Mouse (Mus musculus): ENCODE data around the gene Akr1b10. TPM values are rescaled to one million over a fixed set of nuclear protein-coding genes. Genes with fewer than 3 reads are reported as not detected.

Akr1b10 gene
- total and polyA plus RNA-seq, 2 experiments from 2014 or later = 9.0 to 9.9 TPM

DNA sequence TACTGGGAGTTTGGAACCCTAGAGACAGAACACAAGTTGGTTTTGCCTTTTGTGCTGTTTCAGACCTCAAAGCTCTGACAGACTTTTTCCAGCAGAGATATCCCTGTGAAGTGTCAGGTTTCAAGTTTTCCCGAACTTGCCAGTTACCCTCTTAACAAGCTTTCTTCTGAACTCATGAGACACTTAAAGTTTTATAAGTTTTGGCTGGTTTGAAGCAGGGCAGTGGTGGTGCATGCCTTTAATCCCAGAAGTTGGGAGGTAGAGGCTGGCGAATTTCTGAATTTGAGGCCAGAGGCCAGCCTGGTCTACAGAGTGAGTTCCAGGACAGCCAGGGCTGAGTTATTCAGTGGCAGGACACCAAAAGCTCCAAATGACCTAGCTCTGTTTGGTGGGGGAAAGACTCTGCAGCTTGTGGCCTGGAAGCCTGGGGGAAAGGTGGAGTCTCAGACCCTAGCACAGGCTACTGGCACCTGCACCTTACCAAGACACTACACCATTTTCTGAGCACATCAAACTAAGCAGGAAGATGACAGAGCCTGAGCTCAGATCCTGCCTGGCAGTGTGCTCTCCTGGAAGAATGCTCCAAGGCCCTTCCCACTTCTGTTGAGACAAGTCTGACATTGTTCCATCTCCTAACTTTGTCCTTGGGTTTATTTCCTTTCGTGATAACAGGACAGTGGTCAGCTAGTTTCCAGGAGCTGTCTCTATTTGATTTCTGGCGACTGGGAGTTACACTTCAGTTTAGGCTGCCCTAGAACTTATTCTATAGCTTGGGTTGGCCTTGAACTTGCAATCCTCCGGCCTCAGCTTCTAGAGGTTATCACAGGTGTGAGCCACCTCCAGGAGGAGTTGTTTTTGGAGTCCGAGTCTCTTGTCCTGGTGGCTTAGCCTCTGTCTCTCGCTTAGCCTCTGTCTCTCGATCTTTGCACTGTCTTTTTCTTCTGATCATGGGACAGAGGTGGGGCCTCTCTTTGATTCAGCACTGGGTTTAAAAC is 29.4 kb upstream of the Akr1b10 start:
- H3K9ac ChIP-seq = no peak overlapping the region
- no peaks in the 10 kb centered on the region for H3K36me3 ChIP-seq (ENCODE audit: insufficient read depth)
- WGBS = 77% methylated on average over 8 of the region's 8 CpGs
- H3K4me1 ChIP-seq (ENCODE audit: insufficient read depth) = no peaks in the 10 kb centered on the region
- no peak for TF ChIP-seq CTCF (IDR thresholded peaks at IDR 0.05; ENCODE audit: low read depth)
- H3K27ac ChIP-seq (ENCODE audit: low read depth, low read length) = no peak overlapping the region
- H3K4me3 ChIP-seq (ENCODE audit: low read depth, low read length) = no peak overlapping the region
- DNase-seq = no peak
- 0 out of 2 replicates have a peak overlapping the region, but pooled peaks have one; percentile 4 for H3K4me2 ChIP-seq (ENCODE audit: low read depth)
- no peak for ATAC-seq
- H3K9me3 ChIP-seq (ENCODE audit: low read length) = no peaks in the 10 kb centered on the region
- no peaks in the 10 kb centered on the region for H3K27me3 ChIP-seq (ENCODE audit: insufficient read depth, low read length)

DNA sequence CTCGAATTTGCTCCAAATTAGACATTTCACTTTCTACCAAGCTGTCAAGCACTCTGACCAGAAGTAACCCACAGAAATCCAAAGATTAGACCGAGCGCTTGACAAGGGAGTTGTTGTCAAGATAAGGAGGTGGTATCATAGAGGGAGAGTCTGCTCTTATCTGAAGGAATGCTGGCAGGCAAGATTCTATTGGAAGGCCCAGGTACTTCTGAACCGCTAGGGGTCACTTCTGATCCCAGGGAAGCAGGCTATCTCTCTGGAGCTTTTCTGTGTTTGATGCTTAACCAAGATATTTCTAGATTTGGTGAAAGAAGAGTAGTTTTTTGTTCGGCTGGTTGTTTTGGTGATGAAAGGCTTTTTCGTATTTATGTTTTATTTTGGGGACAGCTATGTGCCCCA is 28.7 kb upstream of the Akr1b10 start:
- no peak for TF ChIP-seq CTCF (IDR thresholded peaks at IDR 0.05; ENCODE audit: low read depth)
- no peak overlapping the region for H3K4me2 ChIP-seq (ENCODE audit: low read depth)
- no peak overlapping the region for H3K27ac ChIP-seq (ENCODE audit: low read depth, low read length)
- DNase-seq (no peak), ATAC-seq (no peak)
- no peaks in the 10 kb centered on the region for H3K4me1 ChIP-seq (ENCODE audit: insufficient read depth)
- H3K36me3 ChIP-seq (ENCODE audit: insufficient read depth) = no peaks in the 10 kb centered on the region
- H3K27me3 ChIP-seq (ENCODE audit: insufficient read depth, low read length) = no peaks in the 10 kb centered on the region
- WGBS = 86% methylated on average over 6 of the region's 6 CpGs
- H3K9ac ChIP-seq = no peak overlapping the region
- H3K9me3 ChIP-seq (ENCODE audit: low read length) = no peaks in the 10 kb centered on the region
- H3K4me3 ChIP-seq (ENCODE audit: low read depth, low read length) = no peak overlapping the region

DNA sequence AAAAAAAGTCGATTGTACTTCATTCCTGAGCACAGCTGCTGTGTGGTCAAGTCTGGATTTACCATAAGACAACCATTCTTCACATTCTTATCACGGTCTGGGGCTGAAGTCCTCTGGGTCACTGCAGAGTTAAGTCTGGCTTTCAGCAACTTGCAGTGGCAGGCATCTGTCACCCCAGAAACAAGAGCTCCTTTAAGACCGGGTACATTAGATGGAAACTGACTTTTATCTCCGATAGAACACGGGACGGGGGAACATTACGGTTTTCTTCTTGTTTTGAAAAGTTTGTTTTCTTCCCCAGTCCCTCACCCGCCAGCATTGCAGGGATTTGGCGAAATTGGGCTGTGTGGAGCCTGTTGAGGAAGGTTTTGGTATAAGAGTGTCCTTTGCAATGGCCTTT is 28.2 kb upstream of the Akr1b10 start:
- Histone ChIP-seq H3K36me3 (ENCODE audit: insufficient read depth) (no peaks in the 10 kb centered on the region), H3K4me3 (ENCODE audit: low read depth, low read length) (no peak overlapping the region), H3K4me2 (ENCODE audit: low read depth) (no peak overlapping the region), H3K9ac (no peak overlapping the region), H3K27ac (ENCODE audit: low read depth, low read length) (no peak overlapping the region), H3K9me3 (ENCODE audit: low read length) (no peaks in the 10 kb centered on the region), H3K4me1 (ENCODE audit: insufficient read depth) (no peaks in the 10 kb centered on the region), H3K27me3 (ENCODE audit: insufficient read depth, low read length) (no peaks in the 10 kb centered on the region)
- ATAC-seq (no peak), DNase-seq (no peak)
- TF ChIP-seq CTCF (IDR thresholded peaks at IDR 0.05; ENCODE audit: low read depth) = no peak
- 91% methylated on average over 9 of the region's 9 CpGs for WGBS

- Histone ChIP-seq H3K4me2 (ENCODE audit: low read depth) (no peak overlapping the region), H3K27me3 (ENCODE audit: insufficient read depth, low read length) (no peaks in the 10 kb centered on the region), H3K27ac (ENCODE audit: low read depth, low read length) (no peak overlapping the region), H3K9ac (no peak overlapping the region), H3K4me3 (ENCODE audit: low read depth, low read length) (no peak overlapping the region), H3K36me3 (ENCODE audit: insufficient read depth) (no peaks in the 10 kb centered on the region), H3K4me1 (ENCODE audit: insufficient read depth) (no peaks in the 10 kb centered on the region), H3K9me3 (ENCODE audit: low read length) (no peaks in the 10 kb centered on the region)
- WGBS = 84% methylated on average over 12 of the region's 12 CpGs
- no peak for DNase-seq
- ATAC-seq = no peak
- no peak for TF ChIP-seq CTCF (IDR thresholded peaks at IDR 0.05; ENCODE audit: low read depth)
These were observed 19.5 kb upstream of the Akr1b10 start for GRCm38 (mm10) chr6:34364217-34365136.

DNA sequence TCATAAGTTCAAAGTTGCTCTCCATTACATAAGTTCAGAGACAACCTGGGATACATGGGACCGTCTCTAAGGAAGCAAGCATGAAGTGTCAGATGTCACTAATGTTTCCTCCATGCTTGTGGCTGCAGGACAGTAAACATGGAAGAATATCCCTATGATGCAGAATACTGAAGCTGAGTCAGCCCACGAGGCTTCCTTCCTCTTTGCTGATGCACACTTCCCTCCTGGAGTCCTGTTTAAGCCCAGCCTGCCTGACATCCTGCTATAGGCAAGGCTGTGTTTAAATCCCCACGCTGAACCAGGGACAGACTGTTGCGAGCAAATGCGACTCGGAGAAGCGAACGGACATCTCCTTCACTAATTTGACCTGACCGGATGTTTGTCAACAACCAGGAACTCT is 16.0 kb upstream of the Akr1b10 start:
- 85% methylated on average over 9 of the region's 9 CpGs for WGBS
- no peak for DNase-seq

GRCm38 (mm10) chr6:34370081-34370480 is 13.9 kb upstream of the Akr1b10 start:
- Histone ChIP-seq H3K4me3 (ENCODE audit: low read depth, low read length) (no peak overlapping the region), H3K4me1 (ENCODE audit: insufficient read depth) (no peaks in the 10 kb centered on the region), H3K36me3 (ENCODE audit: insufficient read depth) (no peaks in the 10 kb centered on the region), H3K27ac (ENCODE audit: low read depth, low read length) (no peak overlapping the region), H3K4me2 (ENCODE audit: low read depth) (no peak overlapping the region), H3K9ac (no peak overlapping the region), H3K27me3 (ENCODE audit: insufficient read depth, low read length) (no peaks in the 10 kb centered on the region), H3K9me3 (ENCODE audit: low read length) (no peaks in the 10 kb centered on the region)
- WGBS = 79% methylated on average over 8 of the region's 8 CpGs
- DNase-seq (no peak), ATAC-seq (no peak)
- TF ChIP-seq CTCF (IDR thresholded peaks at IDR 0.05; ENCODE audit: low read depth) = no peak

More for the DNA sequence above, 16.0 kb upstream of the Akr1b10 start:
- Histone ChIP-seq H3K9ac (no peak overlapping the region), H3K4me2 (ENCODE audit: low read depth) (no peak overlapping the region), H3K27ac (ENCODE audit: low read depth, low read length) (no peak overlapping the region), H3K4me3 (ENCODE audit: low read depth, low read length) (no peak overlapping the region), H3K36me3 (ENCODE audit: insufficient read depth) (no peaks in the 10 kb centered on the region), H3K27me3 (ENCODE audit: insufficient read depth, low read length) (no peaks in the 10 kb centered on the region), H3K9me3 (ENCODE audit: low read length) (no peaks in the 10 kb centered on the region), H3K4me1 (ENCODE audit: insufficient read depth) (no peaks in the 10 kb centered on the region)
- no peak for TF ChIP-seq CTCF (IDR thresholded peaks at IDR 0.05; ENCODE audit: low read depth)
- ATAC-seq = no peak
